Mouse (Mus musculus) bone marrow macrophage, adult 2 months (primary cell): ENCODE results near the gene Abhd6. TPM values are rescaled to one million over a fixed set of nuclear protein-coding genes. Genes with fewer than 3 reads are reported as not detected.

ENCODE experiments used
- H3K27ac ChIP-seq: 2 replicates; pipeline ENCODE4 v1.5.1; 2012; ENCODE audit warnings: low read depth, low read length; ENCODE audit not compliant: insufficient read depth
- H3K4me1 ChIP-seq: 2 replicates; pipeline ENCODE4 v1.6.1; 2012; ENCODE audit warnings: low read length; ENCODE audit not compliant: control insufficient read depth, insufficient read depth
- H3K4me3 ChIP-seq: 2 replicates; pipeline ENCODE4 v1.5.1; 2012; ENCODE audit warnings: mild to moderate bottlenecking, low read length, moderate library complexity; ENCODE audit not compliant: insufficient read depth
- CTCF ChIP-seq: IDR thresholded peaks from 2 replicates; pipeline ENCODE4 v1.5.1; 2012; ENCODE audit warnings: low read depth, mild to moderate bottlenecking, low read length, moderate library complexity
- POLR2A ChIP-seq: IDR thresholded peaks from 2 replicates; pipeline ENCODE4 v1.6.1; 2012; ENCODE audit warnings: mild to moderate bottlenecking, low read depth, low read length, borderline replicate concordance
- polyA plus RNA-seq: library from polyadenylated mRNA; stranded (reverse); fragments of >200 nt; gene quantifications from 2 replicates; pipeline ENCODE4 v1.2.4, GENCODE M21; 2012; ENCODE audit not compliant: missing spikeins, insufficient read depth, insufficient read length

Gene Abhd6
- polyA plus RNA-seq, 1 experiment: 0.54 TPM

DNA sequence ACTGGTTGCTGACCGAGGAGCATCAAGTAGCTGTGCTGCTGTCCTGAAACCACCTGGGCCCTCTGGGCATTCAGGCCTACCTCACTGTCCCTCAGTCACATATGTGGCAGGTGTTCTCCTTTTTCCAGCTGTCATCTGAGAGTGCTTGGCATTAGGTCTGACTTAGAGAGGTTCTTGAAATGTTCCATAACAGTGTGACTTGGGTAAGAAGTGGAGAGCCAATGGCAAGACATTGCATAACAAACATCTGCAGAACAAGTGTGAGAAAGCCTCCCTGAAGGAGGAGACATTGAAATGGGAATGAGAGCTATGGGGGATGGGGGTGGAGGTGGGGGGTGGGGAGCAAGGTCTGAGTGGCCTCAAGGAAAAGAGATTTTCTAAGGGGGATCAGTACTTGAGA, 80.2 kb downstream of the Abhd6 start:
- H3K4me3 ChIP-seq: no peak overlapping the region
- H3K27ac ChIP-seq: no peak overlapping the region
- TF ChIP-seq CTCF (no peak), POLR2A (no peak)
- H3K4me1 ChIP-seq: peaks cover 13% of the 10 kb centered on the region

DNA sequence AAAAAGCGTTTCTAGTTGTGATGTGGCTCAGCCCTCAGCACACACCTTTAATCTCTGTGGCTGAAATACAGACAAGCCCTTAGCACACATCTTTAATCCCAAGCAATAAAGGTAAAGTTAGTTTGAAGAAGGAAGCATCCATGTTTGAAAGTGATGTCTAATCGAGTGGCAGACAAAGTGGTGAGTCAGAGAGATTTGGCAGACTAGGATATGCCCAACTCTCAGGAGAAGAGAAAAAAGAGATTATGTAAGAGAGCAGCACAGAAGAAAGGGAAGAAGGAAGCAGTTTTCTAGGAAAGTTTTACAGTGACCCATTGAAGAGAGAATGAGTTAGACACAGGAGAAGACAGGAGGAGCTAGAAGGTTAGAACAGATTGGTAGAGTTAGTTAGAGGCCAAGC, 86.3 kb downstream of the Abhd6 start:
- Histone ChIP-seq H3K4me3 (no peak overlapping the region), H3K27ac (no peak overlapping the region), H3K4me1 (peaks cover 11% of the 10 kb centered on the region)
- no peak for TF ChIP-seq POLR2A
- TF ChIP-seq CTCF: no peak

DNA sequence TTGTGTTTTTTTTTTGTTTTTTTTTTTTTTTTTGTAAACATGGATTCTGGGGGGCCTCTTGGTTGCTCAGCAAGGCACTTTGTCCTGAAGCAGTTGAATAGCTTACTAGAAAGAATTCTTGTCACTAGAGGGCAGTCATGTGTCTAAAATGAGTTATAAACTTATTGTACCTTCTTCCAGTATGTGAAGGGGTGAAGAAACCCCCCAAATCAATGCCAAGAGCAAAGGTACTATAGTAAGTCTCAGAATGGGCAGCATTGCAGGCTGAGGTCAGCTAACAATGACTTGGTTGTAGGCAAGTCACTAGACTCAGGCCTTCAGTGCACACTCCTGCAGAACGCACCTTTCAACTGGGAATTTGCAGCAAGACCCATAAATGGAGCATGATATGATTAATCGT, 89.9 kb downstream of the Abhd6 start:
- TF ChIP-seq CTCF: no peak
- TF ChIP-seq POLR2A: no peak
- H3K4me1 ChIP-seq: peaks cover 29% of the 10 kb centered on the region
- no peak overlapping the region for H3K27ac ChIP-seq
- no peak overlapping the region for H3K4me3 ChIP-seq

DNA sequence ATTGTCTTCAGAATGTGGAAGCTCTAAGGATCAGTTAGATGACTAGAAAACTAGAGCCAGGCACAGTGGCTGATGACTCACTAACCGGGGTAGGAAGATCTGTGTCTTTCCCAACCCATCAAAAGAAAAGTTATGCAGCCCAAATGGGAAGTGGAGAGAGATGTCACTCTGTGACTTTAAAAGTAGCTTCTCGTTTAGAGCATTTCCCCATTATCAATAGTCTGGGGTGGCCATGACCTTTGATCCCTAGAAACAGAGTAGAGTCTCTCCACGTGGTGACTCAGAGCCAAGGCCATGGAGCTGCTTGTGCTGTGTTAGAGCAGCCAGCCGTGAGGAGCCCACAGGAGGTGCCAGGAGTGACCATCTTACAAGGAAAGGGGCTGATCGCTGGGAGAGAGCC, 90.7 kb downstream of the Abhd6 start:
- Histone ChIP-seq H3K4me3 (no peak overlapping the region), H3K4me1 (peaks cover 32% of the 10 kb centered on the region), H3K27ac (peak overlapping the region; percentile 74)
- TF ChIP-seq CTCF (no peak), POLR2A (no peak)

DNA sequence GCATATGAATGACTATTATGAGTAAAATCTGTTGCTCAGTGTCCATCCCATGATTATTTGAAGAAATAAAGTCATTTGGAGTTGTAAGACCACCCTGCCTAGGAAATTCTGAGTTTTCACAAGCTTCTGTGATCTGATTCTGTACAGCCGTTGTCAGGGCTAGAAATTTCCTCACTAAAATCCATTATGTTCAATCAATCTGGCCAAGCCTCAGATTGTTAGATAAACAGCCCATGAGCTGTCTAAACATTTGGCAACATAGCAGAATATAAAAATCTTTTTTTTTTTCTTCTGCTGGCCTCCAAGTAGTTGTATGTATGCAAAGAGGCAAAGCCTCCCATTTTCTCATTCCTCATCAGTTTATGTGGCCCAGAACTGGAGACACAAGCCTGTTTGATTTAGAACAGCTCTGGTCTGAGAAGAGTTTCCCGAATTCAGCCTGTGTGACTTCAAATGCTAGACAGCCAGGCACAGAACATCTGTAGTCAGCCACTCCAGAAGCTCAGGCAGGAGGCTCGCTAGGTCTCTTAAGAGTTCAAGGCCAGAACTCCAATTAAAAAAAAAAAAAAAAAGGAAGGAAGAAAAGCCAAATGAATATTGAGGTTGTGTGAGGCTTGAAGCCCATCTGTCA, 92.3 kb downstream of the Abhd6 start:
- Histone ChIP-seq H3K4me3 (peak overlapping the region; percentile 42; the same call in 1 of the 2 replicates), H3K27ac (peak overlapping the region; percentile 87), H3K4me1 (peaks cover 37% of the 10 kb centered on the region)
- no peak for TF ChIP-seq POLR2A
- TF ChIP-seq CTCF: no peak

DNA sequence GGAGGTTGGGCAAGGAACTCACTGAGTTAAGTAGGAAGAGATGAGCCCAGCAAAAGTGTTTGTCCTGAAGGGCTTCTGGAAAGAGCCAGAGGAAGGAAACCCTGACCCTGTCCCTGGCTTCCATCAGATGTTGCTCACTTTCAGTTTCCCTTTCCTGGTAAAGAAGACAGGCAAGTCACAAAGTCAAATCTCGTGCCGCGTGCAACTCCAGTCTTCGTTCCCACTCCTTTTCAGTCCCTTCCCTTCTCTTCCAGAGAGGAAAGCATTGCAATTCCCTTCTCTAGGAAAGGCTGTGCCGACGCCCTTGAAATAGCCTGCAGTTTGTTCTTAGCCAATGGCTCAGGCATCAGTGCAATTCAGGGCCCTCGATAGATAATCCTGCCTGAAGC, 92.9 kb downstream of the Abhd6 start:
- Histone ChIP-seq H3K4me3 (peak overlapping the region; percentile 42), H3K4me1 (peaks cover 40% of the 10 kb centered on the region), H3K27ac (peak overlapping the region; percentile 87)
- TF ChIP-seq POLR2A (no peak), CTCF (no peak)

DNA sequence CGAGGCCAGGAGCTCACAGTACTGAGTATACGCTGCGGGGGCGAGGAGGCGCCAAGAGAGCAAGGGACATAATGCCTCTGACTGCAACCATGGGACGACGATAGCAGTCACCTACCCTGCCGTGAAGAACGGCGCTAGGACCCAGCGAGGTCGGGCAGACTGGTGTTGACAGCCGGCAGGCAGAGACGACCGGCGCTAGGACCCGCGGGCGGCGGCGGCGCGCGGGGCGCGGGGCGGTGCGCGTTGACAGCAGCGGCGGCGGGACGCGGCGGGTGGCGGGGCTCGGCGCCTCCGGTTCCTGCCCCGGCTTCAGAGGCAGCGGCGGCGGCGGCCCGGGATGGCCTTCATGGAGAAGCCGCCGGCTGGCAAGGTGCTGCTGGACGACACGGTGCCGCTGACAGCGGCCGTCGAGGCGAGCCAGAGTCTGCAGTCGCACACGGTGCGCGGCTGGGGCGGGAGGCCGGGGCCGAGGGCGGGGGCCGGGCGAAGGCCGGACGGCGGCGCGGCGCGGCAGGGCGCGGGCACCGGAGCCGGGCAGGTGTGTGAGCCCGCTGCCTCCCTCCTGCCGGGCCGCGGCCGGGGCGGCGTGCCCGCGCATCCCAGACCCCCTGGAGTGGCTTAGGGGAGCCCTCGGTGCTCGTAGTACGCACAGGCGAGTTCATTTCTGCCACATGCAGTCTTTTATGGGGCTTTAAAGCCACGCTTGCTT, 95.4 kb downstream of the Abhd6 start, which contains the start of gene Pxk:
TSS of gene Pxk (plus strand) at position 234 of the 709 bp plus-strand sequence.
- TF ChIP-seq CTCF (no peak), POLR2A (no peak)
- Histone ChIP-seq H3K4me3 (peak within 1 kb of the TSS; percentile 76), H3K27ac (peak within 1 kb of the TSS; percentile 30; the same call in 1 of the 2 replicates)

DNA sequence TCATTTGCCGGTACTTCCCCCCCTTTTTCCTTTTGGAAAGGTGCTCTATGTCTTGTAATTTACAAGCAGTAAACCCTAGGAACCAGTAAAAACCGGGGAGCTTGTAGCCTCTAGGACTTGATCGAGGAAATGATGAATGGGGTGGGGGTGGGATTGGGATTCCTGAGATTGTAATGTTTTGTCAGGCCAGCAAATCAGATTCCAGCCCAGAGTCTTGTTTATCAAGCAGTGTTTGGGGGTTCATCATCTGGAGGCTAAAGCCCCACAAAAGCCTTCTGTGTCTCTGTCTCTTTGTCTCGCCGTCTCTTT, 95.9 kb downstream of the Abhd6 start:
- peak overlapping the region; percentile 30; the same call in 1 of the 2 replicates for H3K27ac ChIP-seq
- H3K4me1 ChIP-seq: peaks cover 42% of the 10 kb centered on the region
- TF ChIP-seq POLR2A (no peak), CTCF (no peak)
- H3K4me3 ChIP-seq: peak overlapping the region; percentile 76

More for the DNA sequence above, 95.4 kb downstream of the Abhd6 start, which contains the start of gene Pxk:
- H3K4me1 ChIP-seq: peaks cover 45% of the 10 kb centered on the region

DNA sequence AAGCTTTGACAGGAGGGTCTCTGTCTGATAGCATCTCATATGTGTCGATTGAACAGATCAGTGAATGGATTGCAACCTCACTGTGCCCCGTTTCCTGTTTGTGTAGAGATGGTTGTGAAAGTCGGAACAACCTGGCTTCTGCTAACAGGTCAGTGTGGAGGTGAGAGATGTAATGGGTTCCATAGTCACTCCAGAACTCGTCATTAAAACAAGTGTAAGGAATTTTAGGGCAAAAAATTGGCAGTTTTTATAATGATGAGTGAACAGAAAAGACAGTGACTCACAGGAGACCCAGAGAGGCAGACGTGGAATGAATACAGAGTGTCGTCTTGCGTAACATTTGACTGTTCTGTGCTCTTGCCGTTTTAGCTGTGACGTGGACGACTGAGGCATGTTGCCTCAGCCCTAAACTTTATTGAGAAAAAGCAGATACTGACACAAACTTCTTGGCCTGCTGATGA, 96.9 kb downstream of the Abhd6 start:
- TF ChIP-seq CTCF: no peak
- TF ChIP-seq POLR2A: no peak
- Histone ChIP-seq H3K4me1 (peaks cover 36% of the 10 kb centered on the region), H3K27ac (peak overlapping the region; percentile 52), H3K4me3 (peak overlapping the region; percentile 55)

DNA sequence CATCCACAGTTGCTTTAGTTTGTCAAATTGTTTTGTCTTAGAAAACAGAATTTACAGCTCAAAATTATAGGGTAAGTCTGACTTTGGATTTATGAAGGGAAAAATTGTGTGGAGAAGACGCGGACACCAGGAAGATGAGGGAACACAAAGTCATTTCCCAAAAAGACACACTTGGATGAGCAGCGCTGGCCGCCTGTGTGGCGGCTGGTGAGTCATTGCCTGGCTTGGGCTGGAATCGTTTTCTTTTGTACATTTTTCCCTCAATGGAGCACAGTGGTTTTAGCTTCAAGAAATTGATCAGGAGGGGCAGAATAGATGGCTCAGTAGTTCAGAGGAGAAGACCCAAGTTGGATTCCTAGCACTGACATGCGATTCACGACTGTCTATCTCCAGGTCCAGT, 99.2 kb downstream of the Abhd6 start:
- H3K27ac ChIP-seq: no peak overlapping the region
- H3K4me1 ChIP-seq: peaks cover 23% of the 10 kb centered on the region
- H3K4me3 ChIP-seq: no peak overlapping the region
- no peak for TF ChIP-seq CTCF
- no peak for TF ChIP-seq POLR2A

DNA sequence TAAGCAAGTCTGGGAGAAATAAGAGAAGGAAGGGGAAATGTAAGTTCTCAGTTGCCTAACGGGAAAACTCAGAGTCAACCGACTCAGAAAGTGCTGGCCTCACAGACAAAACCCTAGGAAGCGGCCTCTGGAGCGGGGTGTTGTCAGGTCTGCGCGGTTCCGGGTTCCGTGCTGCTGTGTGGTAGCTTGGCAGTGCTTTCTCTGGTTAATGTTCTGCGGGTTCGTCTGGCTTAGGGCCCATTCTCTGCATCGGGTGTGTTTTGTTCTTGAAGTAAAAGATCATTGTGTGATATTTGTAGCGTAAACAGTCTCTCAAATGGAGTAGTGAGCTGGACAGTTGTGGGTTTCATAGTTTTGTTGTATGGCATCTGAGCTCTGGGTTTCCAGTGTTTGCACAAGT, 100.0 kb downstream of the Abhd6 start:
- TF ChIP-seq CTCF (no peak), POLR2A (no peak)
- peaks cover 21% of the 10 kb centered on the region for H3K4me1 ChIP-seq
- no peak overlapping the region for H3K27ac ChIP-seq
- no peak overlapping the region for H3K4me3 ChIP-seq

Other genes starting within 250 kb of the Abhd6 start
- gene Gm26661, start 211.3 kb upstream of the Abhd6 start, polyA plus RNA-seq: not detected in 2 replicates
- 4.8 and 6.5 TPM in 2 replicates for gene Flnb, start 184.9 kb upstream of the Abhd6 start, polyA plus RNA-seq
- gene Gm45521, start 45.6 kb upstream of the Abhd6 start, polyA plus RNA-seq: not detected in 2 replicates
- 0.17 TPM in 1 of 2 replicates, not detected in the other for gene Dnase1l3, start 8.3 kb upstream of the Abhd6 start, polyA plus RNA-seq
- 13.3 and 20.1 TPM in 2 replicates for gene Rpp14, start 77.5 kb downstream of the Abhd6 start, polyA plus RNA-seq
- gene Pxk, start 95.3 kb downstream of the Abhd6 start, polyA plus RNA-seq: 41.8 and 45.3 TPM in 2 replicates
- gene Pdhb, start 170.1 kb downstream of the Abhd6 start, polyA plus RNA-seq: 58.0 and 67.2 TPM in 2 replicates
- 13.3 and 15.3 TPM in 2 replicates for gene Kctd6, start 211.2 kb downstream of the Abhd6 start, polyA plus RNA-seq